Mouse (Mus musculus) megakaryocyte-erythroid progenitor cell, adult 5 weeks (primary cell): ENCODE measurements around the gene Pif1. TPM values are rescaled to one million over a fixed set of nuclear protein-coding genes. Genes with fewer than 3 reads are reported as not detected.

Source experiments
- polyA plus RNA-seq: library from polyadenylated mRNA; stranded (reverse); fragments of >175 nt; gene quantifications from 2 replicates; pipeline ENCODE4 v1.2.3, GENCODE M21; 2012

The Pif1 gene
- polyA plus RNA-seq: 5.4 and 7.8 TPM in 2 replicates

GRCm38 (mm10) chr9:65586406-65587269, at the start of gene Pif1:
Gene Pif1 (plus strand): TSS chr9:65587160.

DNA sequence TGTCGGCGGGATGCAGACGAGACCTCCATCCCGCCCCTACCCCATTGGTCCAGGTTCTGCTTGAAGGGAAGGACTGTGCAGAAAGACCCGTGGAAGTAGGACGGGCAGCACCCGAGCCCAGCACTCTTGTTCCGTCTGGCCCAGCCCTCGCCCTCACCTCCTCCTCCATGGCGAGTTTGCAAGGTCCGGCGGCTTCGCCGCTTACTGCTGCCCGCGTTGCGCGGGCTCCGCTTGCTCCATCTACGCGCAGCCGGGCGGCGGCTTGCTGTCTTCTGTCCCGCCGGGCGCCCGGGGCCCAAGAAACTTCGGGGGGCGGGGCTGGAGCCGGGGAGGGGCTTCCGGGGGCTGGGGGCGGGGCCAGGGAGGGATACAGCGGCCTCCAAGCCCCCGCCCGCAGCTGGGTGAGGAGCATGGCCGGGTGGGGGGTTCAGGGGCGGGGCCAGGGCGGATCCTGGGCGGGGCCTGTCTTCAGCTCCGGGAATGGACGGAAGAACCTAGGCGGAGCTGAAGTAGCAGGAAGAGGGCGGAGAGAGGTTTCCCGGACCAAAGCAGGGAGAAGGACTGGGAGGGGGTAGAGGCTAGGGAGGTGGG, 7.1 kb upstream of the Pif1 start, which contains the start of gene Plekho2:
TSS of gene Plekho2 (minus strand) at position 260 of the 591 bp plus-strand sequence.

GRCm38 (mm10) chr9:65629025-65629766, 42.2 kb downstream of the Pif1 start, which contains the start of gene Rbpms2:
Gene Rbpms2 (plus strand): TSS chr9:65629648.

Other genes starting within 250 kb of the Pif1 start
- 34.2 and 42.0 TPM in 2 replicates for gene Pdcd7, start 241.1 kb upstream of the Pif1 start, polyA plus RNA-seq
- 0.62 and 0.90 TPM in 2 replicates for gene Ubap1l, start 226.1 kb upstream of the Pif1 start, polyA plus RNA-seq
- gene Kbtbd13, start 195.5 kb upstream of the Pif1 start, polyA plus RNA-seq: 0.02 and 0.04 TPM in 2 replicates
- gene Rasl12, start 188.7 kb upstream of the Pif1 start, polyA plus RNA-seq: 0.13 and 0.40 TPM in 2 replicates
- not detected in 2 replicates for gene Slc51b, start 164.2 kb upstream of the Pif1 start, polyA plus RNA-seq
- 13.2 and 13.7 TPM in 2 replicates for gene Mtfmt, start 151.4 kb upstream of the Pif1 start, polyA plus RNA-seq
- gene Spg21, start 126.2 kb upstream of the Pif1 start, polyA plus RNA-seq: 34.1 and 45.9 TPM in 2 replicates
- not detected in 2 replicates for gene Ankdd1a, start 67.0 kb upstream of the Pif1 start, polyA plus RNA-seq
- gene Plekho2, start 7.1 kb upstream of the Pif1 start, polyA plus RNA-seq: 65.7 and 78.4 TPM in 2 replicates
- 10.2 and 16.2 TPM in 2 replicates for gene Rbpms2, start 42.5 kb downstream of the Pif1 start, polyA plus RNA-seq
- 107 and 109 TPM in 2 replicates for gene Oaz2, start 80.8 kb downstream of the Pif1 start, polyA plus RNA-seq
- 51.1 and 61.3 TPM in 2 replicates for gene Zfp609, start 240.4 kb downstream of the Pif1 start, polyA plus RNA-seq